Mouse (Mus musculus) liver, embryonic 14.5 days (tissue): Measurements from ENCODE around the gene Lrrc71. TPM values are rescaled to one million over a fixed set of nuclear protein-coding genes. Genes with fewer than 3 reads are reported as not detected.

Source experiments
- ATAC-seq: fragments of 200-750 bp; cut with Nextera tagmentation; 2 replicates; pipeline ENCODE4 v1.8.0; 2017; ENCODE audit warnings: moderate number of reproducible peaks, mild to moderate bottlenecking, moderate library complexity; ENCODE audit not compliant: insufficient read depth
- DNase-seq, 3 experiments: peaks; one replicate each; pipeline ENCODE4 v3.0.0-alpha.2; 2012 to 2013; ENCODE audit warnings: low read depth in 3 of 3, low spot score in 3 of 3
- H3K27ac ChIP-seq: fragments of 300-500 bp; sonication (generic); 2 replicates; pipeline ENCODE4 v1.5.1; 2014; ENCODE audit warnings: moderate library complexity, mild to moderate bottlenecking, control low read depth, inconsistent platforms
- H3K27me3 ChIP-seq: fragments of 300-500 bp; sonication (generic); 2 replicates; pipeline ENCODE4 v1.6.1; 2014; ENCODE audit warnings: mild to moderate bottlenecking, low read length, moderate library complexity; ENCODE audit not compliant: control insufficient read depth, insufficient read depth
- H3K36me3 ChIP-seq: fragments of 300-500 bp; sonication (generic); replicated peaks from 2 replicates; pipeline ENCODE4 v1.6.1; 2014; ENCODE audit warnings: low read depth; ENCODE audit not compliant: control insufficient read depth, insufficient read depth
- H3K4me1 ChIP-seq, 2 experiments: fragments of 200-500 bp in 1 of 2; fragments of 300-500 bp in 1 of 2; sonication (generic) in 1 of 2; replicated peaks; 2 replicates each; pipeline ENCODE4 v1.6.1; 2012 to 2014; ENCODE audit warnings: antibody characterized with exemption in 1 of 2, inconsistent platforms in 1 of 2, low read length in 1 of 2; ENCODE audit not compliant: control insufficient read depth in 2 of 2, insufficient read depth in 2 of 2
- H3K4me2 ChIP-seq: fragments of 300-500 bp; sonication (generic); 2 replicates; pipeline ENCODE4 v1.6.1; 2014; ENCODE audit warnings: low read depth, mild to moderate bottlenecking, control low read depth, moderate library complexity
- H3K4me3 ChIP-seq, 2 experiments: fragments of 200-500 bp in 1 of 2; fragments of 300-500 bp in 1 of 2; sonication (generic) in 1 of 2; 2 replicates each; pipeline ENCODE4 v1.5.1; 2012 to 2014; ENCODE audit warnings: low read depth in 2 of 2, low read length in 2 of 2, mild to moderate bottlenecking in 2 of 2, control low read depth in 1 of 2, inconsistent platforms in 1 of 2, moderate library complexity in 1 of 2; ENCODE audit not compliant: insufficient read depth in 1 of 2
- H3K9ac ChIP-seq: fragments of 300-500 bp; sonication (generic); replicated peaks from 2 replicates; pipeline ENCODE4 v1.6.1; 2014; ENCODE audit warnings: mild to moderate bottlenecking, control low read depth, moderate library complexity
- H3K9me3 ChIP-seq: fragments of 300-500 bp; sonication (generic); 2 replicates; pipeline ENCODE4 v1.6.1; 2016; ENCODE audit warnings: low read length, mixed read lengths; ENCODE audit not compliant: control insufficient read depth
- CTCF ChIP-seq: IDR thresholded peaks from 2 replicates; pipeline ENCODE4 v1.5.1; 2016; ENCODE audit warnings: antibody characterized with exemption, low read depth, control low read depth
- EP300 ChIP-seq: IDR thresholded peaks from 2 replicates; pipeline ENCODE4 v1.6.1; 2016; ENCODE audit warnings: antibody characterized with exemption, low read depth
- WGBS: fragments of 180-500 bp; shearing (Covaris S2); extraction: QIAGEN DNeasy Blood & Tissue Kit; methylation state at CpG from one replicate; pipeline ENCODE4 v1.1.7; 2014; ENCODE audit not compliant: insufficient replicate concordance; 5-methylcytosine and 5-hydroxymethylcytosine counted together
- polyA plus RNA-seq, 2 experiments: library from polyadenylated mRNA; depleted of rRNA in 1 of 2; stranded (reverse) in 1 of 2; unstranded in 1 of 2; fragments of >200 nt; fragmentation: Nextera tagmentation in 1 of 2; extraction: Ambion mirVana in 1 of 2; gene quantifications; 2 replicates each; pipeline versions ENCODE4 v1.2.1 to v1.2.3; 2012 to 2014

Lrrc71 gene
- polyA plus RNA-seq, 2 experiments = 0.08 to 0.29 TPM

DNA sequence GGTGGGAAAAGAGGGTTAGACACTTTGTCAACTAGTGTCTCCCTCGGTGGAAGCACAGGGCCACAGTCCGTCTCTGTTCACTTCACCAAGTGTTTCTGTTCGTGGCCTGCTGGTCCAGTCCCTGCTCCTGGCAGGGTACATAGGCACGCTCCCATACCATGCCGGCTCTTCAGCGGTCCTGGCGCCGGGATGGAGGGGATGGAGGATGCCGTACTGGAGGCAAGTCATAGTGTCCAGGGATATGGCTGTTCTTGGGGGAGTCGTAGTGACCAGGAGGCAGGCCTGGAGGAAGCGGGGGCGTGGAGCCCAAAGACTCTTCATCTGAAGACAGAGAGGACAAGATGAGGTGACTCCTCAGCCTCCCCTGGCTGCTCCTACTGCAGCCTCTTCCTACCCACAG lies 1.6 kb upstream of the Lrrc71 start:
- Histone ChIP-seq H3K4me2 (no peak overlapping the region), H3K27me3 (no peaks in the 10 kb centered on the region), H3K36me3 (no peaks in the 10 kb centered on the region), H3K9ac (no peak overlapping the region), H3K4me1 (no peaks in the 10 kb centered on the region), H3K9me3 (no peaks in the 10 kb centered on the region), H3K4me3 (no peak overlapping the region), H3K27ac (no peak overlapping the region)
- TF ChIP-seq EP300 (no peak), CTCF (no peak)
- 76% methylated on average over 12 of the region's 12 CpGs for WGBS
- ATAC-seq (no peak), DNase-seq (no peak)

DNA sequence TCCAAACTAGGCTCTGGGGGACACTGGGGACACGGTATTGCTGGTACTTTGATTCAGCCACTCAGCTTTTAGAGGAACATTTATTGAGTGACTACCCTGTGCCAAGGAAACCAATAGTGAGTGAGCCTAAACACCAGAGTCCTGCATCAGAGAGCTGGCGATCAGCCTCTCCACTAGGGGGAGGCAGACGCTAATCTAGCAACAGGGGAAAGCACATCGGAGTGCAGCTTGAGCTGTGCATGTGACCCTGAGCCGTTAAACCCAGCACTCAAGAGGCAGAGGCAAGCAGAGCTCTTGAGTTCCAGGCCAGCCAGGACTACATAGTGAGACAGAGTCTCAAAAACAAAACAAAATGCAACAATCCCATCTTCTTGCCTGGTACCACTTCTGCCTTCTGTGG lies 611 bp upstream of the Lrrc71 start:
- WGBS = 13% methylated on average over 5 of the region's 5 CpGs
- Histone ChIP-seq H3K9ac (no peak overlapping the region), H3K9me3 (no peaks in the 10 kb centered on the region), H3K4me2 (no peak overlapping the region), H3K27me3 (no peaks in the 10 kb centered on the region), H3K27ac (no peak overlapping the region), H3K36me3 (no peaks in the 10 kb centered on the region), H3K4me3 (no peak overlapping the region), H3K4me1 (no peaks in the 10 kb centered on the region)
- ATAC-seq (no peak), DNase-seq (peak in 1 of 3 experiments; percentile 30)
- peak; percentile 82 for TF ChIP-seq CTCF
- no peak for TF ChIP-seq EP300

DNA sequence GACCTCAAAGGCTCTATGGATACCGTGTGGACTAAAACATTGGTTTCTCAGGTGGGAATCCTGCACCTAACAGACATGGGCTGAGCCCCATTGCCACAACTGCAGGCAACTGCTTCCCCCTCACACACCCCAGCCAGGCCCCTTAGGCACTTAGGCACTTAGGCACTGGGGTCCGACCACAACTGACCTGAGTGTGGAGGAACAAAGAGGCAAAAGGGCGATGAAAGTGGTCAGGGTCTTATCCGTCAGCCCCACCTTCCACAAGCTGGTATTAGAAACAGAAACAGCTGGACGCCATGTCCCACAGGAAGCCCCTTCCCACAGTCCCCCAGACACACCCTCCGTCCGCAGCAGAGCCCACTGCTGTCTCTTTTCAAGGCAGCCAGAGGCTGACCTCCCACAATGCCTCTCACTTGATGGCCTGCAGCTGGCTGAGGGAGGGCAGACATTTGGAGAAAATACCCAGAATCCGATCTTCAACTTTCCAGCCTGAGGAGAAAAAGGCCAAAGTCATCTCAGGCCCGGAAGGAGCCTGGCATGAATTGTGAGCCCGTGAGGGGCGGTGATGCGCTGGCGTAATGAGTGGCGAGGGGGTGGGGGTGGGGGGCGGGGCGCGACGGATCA lies 3.3 kb downstream of the Lrrc71 start:
- WGBS = 49% methylated on average over 18 of the region's 18 CpGs
- Histone ChIP-seq H3K36me3 (no peaks in the 10 kb centered on the region), H3K27me3 (no peaks in the 10 kb centered on the region), H3K27ac (no peak overlapping the region), H3K4me1 (no peaks in the 10 kb centered on the region), H3K4me2 (no peak overlapping the region), H3K4me3 (no peak overlapping the region), H3K9me3 (no peaks in the 10 kb centered on the region), H3K9ac (no peak overlapping the region)
- no peak for ATAC-seq
- TF ChIP-seq EP300 (no peak), CTCF (no peak)
- no peak for DNase-seq

DNA sequence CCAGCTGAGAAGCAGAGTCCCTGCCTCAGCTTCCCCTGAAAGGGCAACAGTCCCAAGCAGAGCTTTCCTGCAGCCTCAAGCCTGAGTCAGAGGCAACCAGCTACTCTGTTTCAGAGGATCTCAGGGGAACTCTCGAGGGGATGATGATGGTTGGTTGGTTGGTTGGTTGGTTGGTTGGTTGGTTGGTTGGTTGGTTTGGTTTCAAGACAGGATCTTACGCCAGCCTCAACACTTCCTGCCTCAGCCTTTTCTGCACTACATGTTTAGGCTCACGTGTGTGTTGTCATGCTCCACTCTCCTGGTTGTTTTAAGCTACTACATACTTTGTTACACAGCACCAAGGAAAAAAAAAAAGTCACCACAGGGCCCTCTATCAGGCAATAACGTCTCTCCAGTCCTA lies 4.5 kb downstream of the Lrrc71 start:
- H3K27ac ChIP-seq = no peak overlapping the region
- no peak for ATAC-seq
- TF ChIP-seq CTCF = no peak
- TF ChIP-seq EP300 = no peak

DNA sequence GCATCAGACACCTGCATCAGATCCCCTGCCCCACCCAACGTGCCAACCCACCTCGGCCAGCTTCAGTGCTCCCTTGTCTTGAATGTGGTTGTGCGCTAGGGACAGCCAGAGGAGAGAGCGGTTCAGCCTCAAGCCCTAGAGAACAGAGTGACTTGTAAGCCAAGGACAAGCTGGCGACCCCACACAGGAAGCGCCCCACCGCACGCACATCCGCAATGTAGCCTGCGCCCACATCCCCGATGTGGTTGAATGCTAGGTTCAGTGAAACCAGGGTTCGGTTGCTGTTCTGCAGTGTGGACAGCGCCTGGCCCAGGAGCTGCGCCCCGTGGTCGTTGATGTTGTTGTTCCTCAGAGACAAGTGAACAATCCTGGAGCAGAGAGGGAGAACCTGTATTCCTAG lies 5.7 kb downstream of the Lrrc71 start:
- no peaks in the 10 kb centered on the region for H3K9me3 ChIP-seq
- TF ChIP-seq CTCF = no peak
- no peak for TF ChIP-seq EP300
- H3K27me3 ChIP-seq = no peaks in the 10 kb centered on the region
- H3K9ac ChIP-seq = no peak overlapping the region
- H3K4me1 ChIP-seq = no peaks in the 10 kb centered on the region
- DNase-seq (no peak), ATAC-seq (no peak)
- H3K4me2 ChIP-seq = no peak overlapping the region
- no peak overlapping the region for H3K4me3 ChIP-seq
- H3K27ac ChIP-seq = no peak overlapping the region
- WGBS = 59% methylated on average over 16 of the region's 16 CpGs
- no peaks in the 10 kb centered on the region for H3K36me3 ChIP-seq

More for the DNA sequence above, 4.5 kb downstream of the Lrrc71 start:
- Histone ChIP-seq H3K4me2 (no peak overlapping the region), H3K27me3 (no peaks in the 10 kb centered on the region), H3K36me3 (no peaks in the 10 kb centered on the region), H3K9ac (no peak overlapping the region), H3K4me1 (no peaks in the 10 kb centered on the region), H3K9me3 (no peaks in the 10 kb centered on the region), H3K4me3 (no peak overlapping the region)
- 33% methylated on average over 4 of the region's 4 CpGs for WGBS
- DNase-seq = no peak
